Mouse (Mus musculus) MEL (cell line): ENCODE measurements around the gene Olfr91.

Experiments used
- CHD1 ChIP-seq: IDR thresholded peaks from 2 replicates; pipeline ENCODE4 v1.6.1; 2012; ENCODE audit warnings: low read depth, mild to moderate bottlenecking, inconsistent platforms, low read length, improper control_type of control experiment
- MAFK ChIP-seq: IDR thresholded peaks from 2 replicates; pipeline ENCODE4 v1.6.1; 2011; ENCODE audit warnings: low read depth, mild to moderate bottlenecking, low read length, improper control_type of control experiment, borderline replicate concordance

- TF ChIP-seq MAFK (no peak), CHD1 (no peak)
These were observed 48.3 kb downstream of the Olfr91 start for GRCm38 (mm10) chr17:37049570-37050310.
